Mouse (Mus musculus): ENCODE data around the gene Pex1.
"Not testable (repeated sequence)": the region's sequence is repeated elsewhere in the genome, so short reads cannot be mapped to it uniquely, and the experiment has no call there.

Gene Pex1

GRCm38 (mm10) chr5:3595693-3596398 is at the start of gene Pex1:
Gene Pex1, plus strand, starts transcription at chr5:3596066.
- in situ Hi-C loops (cut with MboI), result no loop called here

- in situ Hi-C loops (cut with MboI), result no loop called here
Observed at GRCm38 (mm10) chr5:3546226-3546625, 49.6 kb upstream of the Pex1 start.

GRCm38 (mm10) chr5:3551481-3551880 is 44.4 kb upstream of the Pex1 start:
- in situ Hi-C loops (cut with MboI), result no loop called here

GRCm38 (mm10) chr5:3554198-3554597 is 41.7 kb upstream of the Pex1 start:
- in situ Hi-C loops (cut with MboI), result no loop called here

GRCm38 (mm10) chr5:3571266-3571665 is 24.6 kb upstream of the Pex1 start, which contains the start of gene 1700109H08Rik:
Gene 1700109H08Rik, plus strand, starts transcription at chr5:3571566.
- in situ Hi-C loops (cut with MboI), result no loop called here

DNA sequence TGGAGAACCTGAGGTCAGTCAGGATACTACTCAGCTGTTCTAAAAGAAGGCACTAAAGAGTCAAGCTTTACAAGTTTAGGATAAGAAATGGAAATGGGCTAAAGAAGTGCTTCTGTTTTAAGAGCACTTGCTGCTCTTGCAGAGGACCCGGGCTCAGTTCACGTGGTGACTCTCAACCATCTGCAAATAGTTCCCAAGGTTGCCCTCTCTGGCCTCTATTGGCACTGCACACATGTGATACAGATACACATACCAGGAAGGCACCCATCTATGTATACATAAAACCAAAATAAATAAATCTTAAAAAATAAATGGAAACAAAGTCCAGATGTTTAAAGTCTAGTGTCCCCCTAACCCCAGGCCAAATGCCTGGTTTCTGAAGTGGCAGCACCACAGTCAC is 21.0 kb upstream of the Pex1 start:
- in situ Hi-C loops (cut with MboI), result no loop called here

DNA sequence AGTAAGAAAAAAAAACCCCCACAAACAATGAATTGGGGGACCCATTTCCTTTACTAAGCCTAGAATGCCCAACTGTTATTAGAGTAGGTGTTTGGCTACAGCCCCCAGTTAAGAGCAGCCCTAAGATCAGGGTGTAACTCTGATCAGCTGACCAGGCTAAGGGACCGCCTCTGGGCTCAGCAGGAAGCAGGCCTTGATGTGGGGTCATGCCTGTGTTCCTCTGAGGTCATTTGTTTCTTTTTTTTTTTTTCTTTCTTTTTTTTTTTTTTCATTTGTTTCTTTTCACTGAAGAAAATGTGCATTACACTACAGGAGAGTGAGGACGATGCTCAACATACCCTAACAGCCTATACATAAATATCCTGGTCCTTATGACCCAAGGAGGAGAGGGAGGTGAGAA is 17.9 kb upstream of the Pex1 start:
- in situ Hi-C loops (cut with MboI), result no loop called here

GRCm38 (mm10) chr5:3579066-3579465 is 16.8 kb upstream of the Pex1 start:
- in situ Hi-C loops (cut with MboI), result no loop called here

DNA sequence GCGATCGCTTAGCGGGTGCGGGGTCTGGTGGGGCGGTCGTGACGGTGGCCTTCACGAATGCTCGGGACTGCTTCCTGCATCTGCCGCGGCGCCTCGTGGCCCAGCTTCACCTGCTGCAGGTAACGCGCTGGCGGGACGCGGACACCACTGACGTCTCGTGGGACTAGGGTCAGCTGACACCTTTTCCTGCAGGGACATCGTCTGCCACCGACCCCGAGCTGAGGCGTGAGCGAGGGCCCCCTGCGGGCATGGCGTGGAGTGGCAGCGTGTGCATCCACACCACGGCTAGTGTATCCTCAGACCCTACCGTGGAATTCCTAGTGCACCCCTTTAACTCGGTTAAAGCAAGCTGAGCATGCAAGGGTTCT is 517 bp downstream of the Pex1 start, which contains the start of gene Rbm48:
TSS of gene Rbm48 (minus strand) at position 187 of the 368 bp plus-strand sequence.
- in situ Hi-C loops (cut with MboI), result no loop called here

GRCm38 (mm10) chr5:3597171-3597570 is 1.3 kb downstream of the Pex1 start:
- in situ Hi-C loops (cut with MboI), result no loop called here

DNA sequence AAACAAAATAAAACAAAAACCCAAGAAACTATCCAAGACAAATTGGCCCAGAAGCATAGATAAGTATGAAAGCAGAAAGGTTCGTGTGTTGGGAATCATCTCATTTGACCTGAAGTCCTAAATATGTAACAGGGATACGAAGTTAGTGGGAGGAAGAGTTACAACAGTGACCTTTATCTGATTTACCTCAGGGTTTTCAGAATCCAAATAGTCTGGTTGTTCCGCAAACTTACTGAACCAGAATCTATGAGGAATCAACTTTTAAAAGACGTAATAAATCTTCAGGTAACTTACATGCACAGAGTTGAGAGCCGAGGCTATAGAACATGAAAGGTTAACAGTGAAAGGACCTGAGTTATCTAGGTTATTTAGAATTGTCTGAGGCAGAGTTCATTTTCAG is 2.9 kb downstream of the Pex1 start:
- in situ Hi-C loops (cut with MboI), result no loop called here

GRCm38 (mm10) chr5:3600298-3600697 is 4.4 kb downstream of the Pex1 start:
- in situ Hi-C loops (cut with MboI), result no loop called here

GRCm38 (mm10) chr5:3600790-3601189 is 4.9 kb downstream of the Pex1 start:
- in situ Hi-C loops (cut with MboI), result no loop called here

- in situ Hi-C loops (cut with MboI), result no loop called here
Observed at GRCm38 (mm10) chr5:3607114-3607513, 11.2 kb downstream of the Pex1 start.

DNA sequence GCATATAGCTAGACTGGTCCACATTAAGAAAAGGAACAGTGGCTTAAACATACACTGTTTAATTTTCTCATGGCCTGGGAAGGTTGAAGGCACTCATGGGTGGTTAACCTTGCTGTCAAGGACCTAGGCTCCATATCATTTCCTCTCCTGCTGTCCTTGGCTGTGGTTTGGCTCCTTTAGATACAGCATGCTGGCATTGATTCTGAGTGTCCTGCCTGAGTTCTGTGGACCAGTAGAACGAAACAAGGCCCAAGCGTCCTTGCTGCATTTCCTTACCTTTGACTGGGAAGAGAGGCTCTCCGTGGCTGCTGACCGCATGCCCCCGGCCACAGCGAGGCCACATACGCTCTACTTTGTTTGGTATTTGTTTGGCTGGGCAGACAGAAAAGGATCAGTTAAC is 13.4 kb downstream of the Pex1 start:
- in situ Hi-C loops (cut with MboI), result no loop called here

DNA sequence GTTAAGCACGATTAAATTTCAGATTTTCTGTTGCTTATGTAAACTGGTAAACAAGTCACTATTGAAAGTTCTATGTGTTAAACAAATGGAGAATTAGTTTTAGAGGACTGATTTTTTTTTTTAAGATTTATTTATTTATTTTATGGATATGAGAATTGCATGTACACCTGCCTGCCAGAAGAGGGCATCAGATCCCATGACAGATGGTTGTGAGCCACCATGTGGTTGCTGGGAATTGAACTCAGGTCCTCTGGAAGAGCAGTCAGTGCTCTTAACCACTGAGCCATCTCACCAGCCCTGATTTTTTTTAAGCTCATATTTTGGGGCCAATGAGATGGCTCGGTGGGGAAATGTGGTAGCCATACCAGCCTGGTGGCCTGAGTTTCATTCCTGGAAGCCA is 16.0 kb downstream of the Pex1 start:
- in situ Hi-C loops (cut with MboI), result not testable (repeated sequence)

- in situ Hi-C loops (cut with MboI), result no loop called here
Observed at GRCm38 (mm10) chr5:3620486-3620885, 24.6 kb downstream of the Pex1 start.

DNA sequence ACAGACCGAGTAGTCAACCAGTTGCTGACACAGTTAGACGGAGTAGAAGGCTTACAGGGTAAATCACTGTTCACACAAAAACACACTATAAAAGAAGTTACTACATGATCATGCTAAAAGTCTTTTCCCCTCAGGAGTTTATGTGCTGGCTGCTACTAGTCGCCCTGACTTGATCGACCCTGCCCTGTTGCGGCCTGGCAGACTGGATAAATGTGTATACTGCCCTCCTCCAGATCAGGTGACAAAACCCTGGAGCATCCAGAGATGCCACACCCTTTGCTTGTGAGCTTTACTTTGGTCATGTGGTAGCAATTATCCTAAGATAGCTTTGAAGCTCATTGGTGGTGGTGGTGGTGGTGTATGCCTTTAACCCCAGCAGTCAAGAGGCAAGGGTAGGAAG is 34.2 kb downstream of the Pex1 start:
- in situ Hi-C loops (cut with MboI), result no loop called here

DNA sequence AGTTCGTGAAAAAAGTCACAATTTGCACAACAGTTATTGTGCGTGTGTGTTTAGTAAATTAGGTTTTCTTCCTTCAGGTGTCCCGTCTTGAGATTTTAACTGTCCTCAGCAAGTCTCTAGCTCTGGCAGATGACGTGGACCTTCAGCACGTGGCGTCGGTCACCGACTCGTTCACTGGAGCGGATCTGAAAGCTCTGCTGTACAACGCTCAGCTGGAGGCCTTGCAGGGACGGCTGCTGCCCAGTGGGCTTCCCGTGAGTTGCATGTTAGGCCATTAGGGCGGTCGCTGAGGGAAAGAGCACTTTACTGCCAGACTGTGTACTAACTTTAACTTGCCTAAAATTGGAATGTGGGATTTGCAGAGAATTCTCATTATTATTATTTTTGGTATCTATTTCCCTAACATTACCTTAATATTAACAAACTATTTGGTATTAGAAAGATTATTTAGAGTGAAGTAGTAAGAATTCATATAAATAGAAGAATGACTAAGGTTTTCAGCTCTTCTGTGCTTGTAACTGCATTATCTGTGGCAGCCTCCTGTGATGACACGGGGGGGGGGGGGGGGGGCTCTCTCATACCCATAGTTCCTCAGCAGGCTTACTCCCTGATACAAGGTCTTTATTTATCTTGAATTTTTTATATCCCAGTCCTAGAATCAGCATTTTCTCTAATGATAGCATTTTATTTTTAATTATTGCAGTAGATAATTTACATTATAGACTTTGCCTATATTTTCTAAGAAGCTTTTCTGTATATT is 35.8 kb downstream of the Pex1 start:
- in situ Hi-C loops (cut with MboI), result no loop called here

GRCm38 (mm10) chr5:3632285-3632684 is 36.4 kb downstream of the Pex1 start:
- in situ Hi-C loops (cut with MboI), result no loop called here

GRCm38 (mm10) chr5:3633315-3633714 is 37.4 kb downstream of the Pex1 start:
- in situ Hi-C loops (cut with MboI), result no loop called here

- in situ Hi-C loops (cut with MboI), result no loop called here
Observed at GRCm38 (mm10) chr5:3633951-3634350, 38.1 kb downstream of the Pex1 start.

- in situ Hi-C loops (cut with MboI), result no loop called here
Observed at GRCm38 (mm10) chr5:3635286-3635685, 39.4 kb downstream of the Pex1 start.
